Mouse (Mus musculus) neural tube, embryonic 10.5 days (tissue): ENCODE data around the gene Trim61.

Experiments
- DNase-seq: peaks from one replicate; pipeline ENCODE4 v3.0.0-alpha.2; 2017; ENCODE audit warnings: low spot score; ENCODE audit errors: extremely low spot score

Gene Trim61

GRCm38 (mm10) chr8:64987731-64988130 is 30.6 kb downstream of the Trim61 start, which contains the start of gene Trim75:
Gene Trim75, minus strand, starts transcription at chr8:64987831.
- DNase-seq: no peak

DNA sequence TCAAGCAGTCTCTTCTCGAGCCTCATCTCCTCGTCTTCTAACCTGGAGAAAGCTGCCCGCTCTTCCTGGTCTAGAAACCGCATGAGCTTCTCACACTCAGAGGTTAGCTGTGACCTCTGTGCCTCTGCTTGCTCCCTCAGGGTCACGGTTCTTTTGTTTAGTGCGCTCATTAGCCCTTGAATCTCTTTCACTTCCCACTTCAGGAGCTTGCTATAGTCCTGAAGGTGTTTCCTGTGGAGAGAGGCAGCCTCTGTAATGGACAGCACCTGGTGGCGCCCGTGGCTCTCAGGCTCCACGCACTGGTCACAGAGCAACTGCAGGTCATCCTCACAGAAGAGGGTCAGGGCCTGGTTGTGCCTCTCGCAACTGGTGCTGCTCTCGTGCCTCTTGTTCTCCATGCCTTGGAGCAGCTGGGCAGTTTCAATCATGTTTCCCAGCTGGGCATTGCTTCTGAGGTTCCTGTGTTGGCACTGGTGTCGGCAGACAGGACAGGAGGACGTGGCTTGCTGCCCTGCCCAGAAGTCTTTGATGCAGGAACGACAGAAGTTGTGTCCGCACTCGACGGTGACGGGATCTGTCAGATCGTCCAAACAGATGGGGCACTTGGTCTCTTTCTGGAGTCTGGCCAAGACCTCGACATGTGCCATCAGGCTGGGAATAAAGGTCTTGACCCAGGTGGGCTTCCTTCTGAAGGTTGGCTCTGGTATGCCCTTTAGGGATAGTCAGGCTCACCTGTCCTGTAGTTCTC is 35.0 kb downstream of the Trim61 start:
- DNase-seq: no peak
